Mouse (Mus musculus) testis, adult 2 months (tissue): ENCODE data around the gene Itpr2. TPM values are rescaled to one million over a fixed set of nuclear protein-coding genes. Genes with fewer than 3 reads are reported as not detected.

ENCODE experiments used
- H3K27ac ChIP-seq: fragments of 200-500 bp; 2 replicates; pipeline ENCODE4 v1.5.1; 2012; ENCODE audit warnings: low read depth, low read length; ENCODE audit not compliant: control insufficient read depth, insufficient read depth
- H3K27me3 ChIP-seq: fragments of 200-500 bp; 2 replicates; pipeline ENCODE4 v1.6.1; 2012; ENCODE audit warnings: mild to moderate bottlenecking, low read length, moderate library complexity; ENCODE audit not compliant: control insufficient read depth, insufficient read depth
- H3K36me3 ChIP-seq: fragments of 200-500 bp; 2 replicates; pipeline ENCODE4 v1.6.1; 2012; ENCODE audit warnings: mild to moderate bottlenecking, low read length; ENCODE audit not compliant: control insufficient read depth, insufficient read depth
- H3K4me1 ChIP-seq: fragments of 200-500 bp; 2 replicates; pipeline ENCODE4 v1.6.1; 2012; ENCODE audit warnings: low read length; ENCODE audit not compliant: control insufficient read depth, insufficient read depth
- H3K4me3 ChIP-seq: fragments of 200-500 bp; 2 replicates; pipeline ENCODE4 v1.5.1; 2012; ENCODE audit warnings: low read depth, mild to moderate bottlenecking, low read length, moderate library complexity, mixed read lengths; ENCODE audit not compliant: control insufficient read depth
- CTCF ChIP-seq: fragments of 200-500 bp; IDR thresholded peaks from 2 replicates; pipeline ENCODE4 v1.5.1; 2012; ENCODE audit warnings: low read depth, mild to moderate bottlenecking, inconsistent platforms, low read length, moderate library complexity; ENCODE audit not compliant: control insufficient read depth, insufficient read depth, insufficient replicate concordance
- POLR2A ChIP-seq: fragments of 200-500 bp; IDR thresholded peaks from 2 replicates; pipeline ENCODE4 v1.6.1; 2012; ENCODE audit warnings: low read depth, mild to moderate bottlenecking, inconsistent platforms, low read length, moderate library complexity; ENCODE audit not compliant: control insufficient read depth
- polyA plus RNA-seq: library from polyadenylated mRNA; depleted of rRNA; stranded (reverse); fragments of >200 nt; gene quantifications from 2 replicates; pipeline ENCODE4 v1.2.3, GENCODE M21; 2012

The Itpr2 gene
- polyA plus RNA-seq, 1 experiment: 6.9 TPM

GRCm38 (mm10) chr6:146504459-146504858, 2.4 kb upstream of the Itpr2 start:
- Histone ChIP-seq H3K4me3 (no peak overlapping the region), H3K36me3 (no peaks in the 10 kb centered on the region), H3K4me1 (peaks cover 9% of the 10 kb centered on the region), H3K27ac (no peak overlapping the region), H3K27me3 (no peaks in the 10 kb centered on the region)
- TF ChIP-seq CTCF: no peak
- no peak for TF ChIP-seq POLR2A

- Histone ChIP-seq H3K4me3 (no peak overlapping the region), H3K4me1 (peaks cover 9% of the 10 kb centered on the region), H3K27ac (no peak overlapping the region), H3K27me3 (no peaks in the 10 kb centered on the region), H3K36me3 (no peaks in the 10 kb centered on the region)
- TF ChIP-seq CTCF (no peak), POLR2A (no peak)
Measured at GRCm38 (mm10) chr6:146502856-146503255, 833 bp upstream of the Itpr2 start.

- TF ChIP-seq CTCF: no peak
- no peak for TF ChIP-seq POLR2A
- Histone ChIP-seq H3K4me1 (peaks cover 9% of the 10 kb centered on the region), H3K27me3 (no peaks in the 10 kb centered on the region), H3K36me3 (no peaks in the 10 kb centered on the region), H3K27ac (peak overlapping the region; percentile 41), H3K4me3 (peak overlapping the region; percentile 77)
Measured at GRCm38 (mm10) chr6:146501316-146501865, 632 bp downstream of the Itpr2 start.

GRCm38 (mm10) chr6:146500771-146501170, 1.3 kb downstream of the Itpr2 start:
- H3K4me3 ChIP-seq: no peak overlapping the region
- TF ChIP-seq POLR2A: no peak
- TF ChIP-seq CTCF: no peak
- peaks cover 9% of the 10 kb centered on the region for H3K4me1 ChIP-seq
- no peaks in the 10 kb centered on the region for H3K27me3 ChIP-seq
- no peaks in the 10 kb centered on the region for H3K36me3 ChIP-seq
- H3K27ac ChIP-seq: no peak overlapping the region

GRCm38 (mm10) chr6:146500206-146500605, 1.8 kb downstream of the Itpr2 start:
- no peak overlapping the region for H3K4me3 ChIP-seq
- H3K36me3 ChIP-seq: no peaks in the 10 kb centered on the region
- no peak overlapping the region for H3K27ac ChIP-seq
- H3K4me1 ChIP-seq: peaks cover 9% of the 10 kb centered on the region
- TF ChIP-seq POLR2A: no peak
- no peak for TF ChIP-seq CTCF
- no peaks in the 10 kb centered on the region for H3K27me3 ChIP-seq

GRCm38 (mm10) chr6:146499566-146499965, 2.5 kb downstream of the Itpr2 start:
- no peak overlapping the region for H3K4me3 ChIP-seq
- H3K36me3 ChIP-seq: no peaks in the 10 kb centered on the region
- no peak overlapping the region for H3K27ac ChIP-seq
- no peaks in the 10 kb centered on the region for H3K27me3 ChIP-seq
- no peak for TF ChIP-seq CTCF
- H3K4me1 ChIP-seq: peaks cover 9% of the 10 kb centered on the region

- peaks cover 9% of the 10 kb centered on the region for H3K4me1 ChIP-seq
- no peaks in the 10 kb centered on the region for H3K27me3 ChIP-seq
- no peaks in the 10 kb centered on the region for H3K36me3 ChIP-seq
- H3K4me3 ChIP-seq: no peak overlapping the region
- TF ChIP-seq CTCF: no peak
- no peak for TF ChIP-seq POLR2A
- H3K27ac ChIP-seq: no peak overlapping the region
Measured at GRCm38 (mm10) chr6:146498416-146498815, 3.6 kb downstream of the Itpr2 start.

- Histone ChIP-seq H3K4me1 (peaks cover 9% of the 10 kb centered on the region), H3K36me3 (no peaks in the 10 kb centered on the region), H3K27ac (no peak overlapping the region), H3K4me3 (no peak overlapping the region), H3K27me3 (no peaks in the 10 kb centered on the region)
- TF ChIP-seq POLR2A (no peak), CTCF (no peak)
Measured at GRCm38 (mm10) chr6:146497866-146498265, 4.2 kb downstream of the Itpr2 start.
